Mouse (Mus musculus) C2C12 (cell line): ENCODE data around the gene Grik4. TPM values are rescaled to one million over a fixed set of nuclear protein-coding genes. Genes with fewer than 3 reads are reported as not detected.

Experiments
- H3K27me3 ChIP-seq: one replicate; pipeline ENCODE4 v1.6.1; 2011; ENCODE audit not compliant: control insufficient read depth, insufficient read depth, insufficient read length
- H3K36me3 ChIP-seq: one replicate; pipeline ENCODE4 v1.6.1; 2011; ENCODE audit not compliant: control insufficient read depth, insufficient read depth
- H3K4me3 ChIP-seq: one replicate; pipeline ENCODE4 v1.5.1; 2011; ENCODE audit warnings: mild to moderate bottlenecking, control low read depth; ENCODE audit not compliant: poor library complexity, insufficient read depth, severe bottlenecking
- H3K79me2 ChIP-seq: one replicate; pipeline ENCODE4 v1.6.1; 2011; ENCODE audit not compliant: control insufficient read depth, insufficient read depth
- H3K79me3 ChIP-seq: one replicate; pipeline ENCODE4 v1.6.1; 2011; ENCODE audit warnings: low read depth, control low read depth
- H3ac ChIP-seq: one replicate; pipeline ENCODE3; 2011; ENCODE audit warnings: low read depth; ENCODE audit not compliant: control insufficient read depth, insufficient read length
- CEBPB ChIP-seq: IDR thresholded peaks from one replicate; pipeline ENCODE4 v1.6.1; 2011; ENCODE audit warnings: low read depth, mild to moderate bottlenecking, control low read depth, moderate library complexity
- CTCF ChIP-seq: IDR thresholded peaks from one replicate; pipeline ENCODE4 v1.5.1; 2011; ENCODE audit not compliant: control insufficient read depth, insufficient read depth, insufficient read length
- FOSL1 ChIP-seq: IDR thresholded peaks from one replicate; pipeline ENCODE4 v1.8.0; 2011; ENCODE audit warnings: mild to moderate bottlenecking, low read length; ENCODE audit not compliant: poor library complexity, insufficient read depth, severe bottlenecking
- MAX ChIP-seq: IDR thresholded peaks from one replicate; pipeline ENCODE4 v1.6.1; 2011; ENCODE audit warnings: mild to moderate bottlenecking, control low read depth
- MYOD1 ChIP-seq: IDR thresholded peaks from one replicate; pipeline ENCODE4 v1.6.1; 2011; ENCODE audit warnings: low read depth; ENCODE audit not compliant: control insufficient read depth, insufficient read length
- MYOG ChIP-seq: IDR thresholded peaks from one replicate; pipeline ENCODE4 v1.6.1; 2011; ENCODE audit not compliant: control insufficient read depth, insufficient read length; ENCODE audit errors: extremely low read depth
- USF1 ChIP-seq: IDR thresholded peaks from one replicate; pipeline ENCODE4 v1.6.1; 2011; ENCODE audit warnings: low read depth, mild to moderate bottlenecking, control low read depth, moderate library complexity
- polyA plus RNA-seq: library from polyadenylated mRNA; unstranded; fragments of >200 nt; fragmentation: generic; extraction: Trizol; gene quantifications from one replicate; pipeline ENCODE4 v1.2.1, GENCODE M21; 2012; ENCODE audit warnings: missing spikeins

Gene Grik4
- polyA plus RNA-seq, 1 experiment, result not detected

GRCm38 (mm10) chr9:42799242-42799641 lies 145.1 kb downstream of the Grik4 start:
- Histone ChIP-seq H3K36me3 (no peaks in the 10 kb centered on the region), H3K4me3 (no peak overlapping the region), H3K27me3 (peaks cover 15% of the 10 kb centered on the region), H3ac (no peak overlapping the region), H3K79me3 (no peaks in the 10 kb centered on the region), H3K79me2 (no peaks in the 10 kb centered on the region)
- TF ChIP-seq MYOG (no peak), MYOD1 (no peak), CTCF (no peak), USF1 (no peak), CEBPB (no peak), MAX (no peak), FOSL1 (no peak)

- H3ac ChIP-seq, result no peak overlapping the region
- TF ChIP-seq MAX, result no peak
- TF ChIP-seq CTCF, result no peak
- TF ChIP-seq MYOD1, result no peak
- no peak for TF ChIP-seq USF1
- TF ChIP-seq CEBPB, result no peak
- no peak for TF ChIP-seq MYOG
- no peak for TF ChIP-seq FOSL1
These were observed 146.0 kb downstream of the Grik4 start for GRCm38 (mm10) chr9:42798280-42798679.

GRCm38 (mm10) chr9:42797276-42797675 lies 147.0 kb downstream of the Grik4 start:
- Histone ChIP-seq H3ac (no peak overlapping the region), H3K79me3 (no peaks in the 10 kb centered on the region), H3K79me2 (no peaks in the 10 kb centered on the region), H3K4me3 (no peak overlapping the region), H3K27me3 (peaks cover 33% of the 10 kb centered on the region), H3K36me3 (no peaks in the 10 kb centered on the region)
- TF ChIP-seq CTCF, result no peak
- TF ChIP-seq MYOD1, result no peak

More at GRCm38 (mm10) chr9:42798280-42798679, 146.0 kb downstream of the Grik4 start:
- no peaks in the 10 kb centered on the region for H3K79me2 ChIP-seq
- H3K4me3 ChIP-seq, result no peak overlapping the region
- H3K79me3 ChIP-seq, result no peaks in the 10 kb centered on the region
- H3K27me3 ChIP-seq, result peaks cover 23% of the 10 kb centered on the region
- no peaks in the 10 kb centered on the region for H3K36me3 ChIP-seq

GRCm38 (mm10) chr9:42795881-42796280 lies 148.4 kb downstream of the Grik4 start:
- Histone ChIP-seq H3K27me3 (peaks cover 36% of the 10 kb centered on the region), H3K79me3 (no peaks in the 10 kb centered on the region)

GRCm38 (mm10) chr9:42794006-42794405 lies 150.3 kb downstream of the Grik4 start:
- H3K79me3 ChIP-seq, result no peaks in the 10 kb centered on the region
- H3K4me3 ChIP-seq, result no peak overlapping the region
- peaks cover 33% of the 10 kb centered on the region for H3K27me3 ChIP-seq
- H3ac ChIP-seq, result no peak overlapping the region
- H3K79me2 ChIP-seq, result no peaks in the 10 kb centered on the region
- TF ChIP-seq CTCF (no peak), USF1 (no peak), CEBPB (no peak), FOSL1 (no peak), MYOG (no peak), MYOD1 (no peak), MAX (no peak)
- no peaks in the 10 kb centered on the region for H3K36me3 ChIP-seq

More at GRCm38 (mm10) chr9:42795881-42796280, 148.4 kb downstream of the Grik4 start:
- H3K4me3 ChIP-seq, result no peak overlapping the region
- no peaks in the 10 kb centered on the region for H3K79me2 ChIP-seq
- TF ChIP-seq MAX (no peak), MYOD1 (no peak), FOSL1 (no peak), CEBPB (no peak), USF1 (no peak), MYOG (no peak), CTCF (no peak)
- no peaks in the 10 kb centered on the region for H3K36me3 ChIP-seq
- no peak overlapping the region for H3ac ChIP-seq

GRCm38 (mm10) chr9:42793581-42793980 lies 150.7 kb downstream of the Grik4 start:
- Histone ChIP-seq H3K36me3 (no peaks in the 10 kb centered on the region), H3K79me3 (no peaks in the 10 kb centered on the region), H3ac (no peak overlapping the region), H3K79me2 (no peaks in the 10 kb centered on the region), H3K4me3 (no peak overlapping the region), H3K27me3 (peaks cover 33% of the 10 kb centered on the region)
- TF ChIP-seq MYOG (no peak), CEBPB (no peak), MYOD1 (no peak), MAX (no peak)
